Mouse (Mus musculus) limb, embryonic 10.5 days (tissue): Measurements from ENCODE around the gene Ncoa1. TPM values are rescaled to one million over a fixed set of nuclear protein-coding genes. Genes with fewer than 3 reads are reported as not detected.
A peak's percentile ranks its signal among the peaks of the same experiment; 100 is the strongest.

Experiments used
- DNase-seq: peaks from one replicate; pipeline ENCODE4 v3.0.0-alpha.2; 2017; ENCODE audit warnings: low spot score
- H3K27ac ChIP-seq: fragments of 300-500 bp; sonication (generic); 2 replicates; pipeline ENCODE4 v1.5.1; 2016; ENCODE audit warnings: mild to moderate bottlenecking
- H3K27me3 ChIP-seq: fragments of 300-500 bp; sonication (generic); 2 replicates; pipeline ENCODE4 v1.6.1; 2016; ENCODE audit warnings: low read depth, mild to moderate bottlenecking; ENCODE audit not compliant: poor library complexity, severe bottlenecking
- H3K36me3 ChIP-seq: fragments of 300-500 bp; sonication (generic); 2 replicates; pipeline ENCODE4 v1.6.1; 2016; ENCODE audit warnings: mild to moderate bottlenecking, moderate library complexity
- H3K4me1 ChIP-seq: fragments of 300-500 bp; sonication (generic); 2 replicates; pipeline ENCODE4 v1.6.1; 2016
- H3K4me3 ChIP-seq: fragments of 300-500 bp; sonication (generic); 2 replicates; pipeline ENCODE4 v1.5.1; 2016; ENCODE audit warnings: mild to moderate bottlenecking, moderate library complexity
- H3K9me3 ChIP-seq: fragments of 300-500 bp; sonication (generic); replicated peaks from 2 replicates; pipeline ENCODE4 v1.6.1; 2016; ENCODE audit warnings: mild to moderate bottlenecking
- WGBS: fragments of 180-500 bp; shearing (Covaris S2); methylation state at CpG from one replicate; pipeline ENCODE4 v1.1.7; 2016; 5-methylcytosine and 5-hydroxymethylcytosine counted together
- polyA plus RNA-seq: library from polyadenylated mRNA; unstranded; fragments of >200 nt; fragmentation: Nextera tagmentation; extraction: Ambion mirVana; gene quantifications from 2 replicates; pipeline ENCODE4 v1.2.1, GENCODE M21; 2016

Gene Ncoa1
- polyA plus RNA-seq, 1 experiment from 2014 or later, result 3.3 TPM

- Histone ChIP-seq H3K27me3 (no peaks in the 10 kb centered on the region), H3K36me3 (no peaks in the 10 kb centered on the region), H3K9me3 (no peaks in the 10 kb centered on the region), H3K4me1 (no peaks in the 10 kb centered on the region), H3K27ac (no peak overlapping the region), H3K4me3 (no peak overlapping the region)
- WGBS, result 97% methylated on average over 4 of the region's 4 CpGs
- DNase-seq, result no peak
Observed at GRCm38 (mm10) chr12:4500516-4500915, 23.5 kb upstream of the Ncoa1 start.

DNA sequence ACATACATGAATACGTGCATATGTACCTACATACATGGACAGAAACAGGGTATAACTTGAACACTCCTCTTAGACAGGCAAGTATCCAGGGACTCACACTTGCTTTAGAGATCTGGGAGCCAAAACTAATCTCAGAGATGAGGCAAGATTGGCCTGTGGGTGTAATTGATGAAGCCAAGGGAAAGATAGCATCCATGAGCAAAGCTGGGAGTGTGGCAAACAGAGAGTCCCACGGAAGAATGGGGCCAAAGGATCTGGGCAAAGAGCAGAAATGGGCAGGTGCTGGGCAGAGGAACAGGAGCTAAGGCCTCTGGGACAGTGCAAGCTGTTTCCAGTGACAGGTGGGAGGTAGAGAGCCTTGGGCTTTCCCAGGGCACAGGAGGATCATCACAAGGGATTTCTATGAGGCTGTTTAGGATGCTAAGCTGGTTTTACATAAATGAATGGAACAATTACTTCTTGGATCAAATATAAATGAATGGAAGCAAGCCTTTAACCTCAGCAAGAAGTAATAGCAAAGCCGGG is 22.7 kb upstream of the Ncoa1 start:
- H3K4me3 ChIP-seq, result no peak overlapping the region
- no peaks in the 10 kb centered on the region for H3K36me3 ChIP-seq
- no peaks in the 10 kb centered on the region for H3K9me3 ChIP-seq
- H3K27me3 ChIP-seq, result no peaks in the 10 kb centered on the region
- H3K27ac ChIP-seq, result no peak overlapping the region
- no peaks in the 10 kb centered on the region for H3K4me1 ChIP-seq
- no peak for DNase-seq
- WGBS, result 81% methylated on average over 3 of the region's 3 CpGs

GRCm38 (mm10) chr12:4488411-4488810 is 11.4 kb upstream of the Ncoa1 start:
- no peak for DNase-seq
- H3K4me3 ChIP-seq, result no peak overlapping the region
- WGBS, result 86% methylated on average over 6 of the region's 6 CpGs
- no peaks in the 10 kb centered on the region for H3K4me1 ChIP-seq
- H3K36me3 ChIP-seq, result no peaks in the 10 kb centered on the region
- H3K27ac ChIP-seq, result no peak overlapping the region
- no peaks in the 10 kb centered on the region for H3K27me3 ChIP-seq
- H3K9me3 ChIP-seq, result no peaks in the 10 kb centered on the region

DNA sequence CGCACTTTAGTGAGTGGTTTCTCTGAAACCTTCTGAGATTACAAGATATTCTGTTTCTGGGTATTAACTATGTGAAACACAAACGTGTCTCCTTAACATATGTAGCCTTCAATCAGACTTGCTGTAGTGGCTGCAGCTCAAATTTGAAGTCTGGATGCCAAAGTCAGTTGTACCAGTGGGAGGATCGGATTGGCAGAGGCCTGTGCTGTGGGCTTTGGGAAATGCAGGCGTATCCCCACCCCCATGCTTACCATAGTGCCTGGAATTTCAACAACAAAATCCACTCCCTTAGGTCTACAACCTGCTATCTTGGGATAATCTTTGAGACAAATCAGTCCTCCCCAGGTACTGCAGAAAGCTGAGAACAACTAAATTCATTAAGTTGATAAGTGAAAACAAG is 6.4 kb upstream of the Ncoa1 start:
- Histone ChIP-seq H3K4me3 (no peak overlapping the region), H3K4me1 (no peaks in the 10 kb centered on the region), H3K27me3 (peaks cover 3% of the 10 kb centered on the region), H3K36me3 (no peaks in the 10 kb centered on the region), H3K27ac (no peak overlapping the region), H3K9me3 (no peaks in the 10 kb centered on the region)
- 76% methylated on average over 4 of the region's 4 CpGs for WGBS
- DNase-seq, result no peak

DNA sequence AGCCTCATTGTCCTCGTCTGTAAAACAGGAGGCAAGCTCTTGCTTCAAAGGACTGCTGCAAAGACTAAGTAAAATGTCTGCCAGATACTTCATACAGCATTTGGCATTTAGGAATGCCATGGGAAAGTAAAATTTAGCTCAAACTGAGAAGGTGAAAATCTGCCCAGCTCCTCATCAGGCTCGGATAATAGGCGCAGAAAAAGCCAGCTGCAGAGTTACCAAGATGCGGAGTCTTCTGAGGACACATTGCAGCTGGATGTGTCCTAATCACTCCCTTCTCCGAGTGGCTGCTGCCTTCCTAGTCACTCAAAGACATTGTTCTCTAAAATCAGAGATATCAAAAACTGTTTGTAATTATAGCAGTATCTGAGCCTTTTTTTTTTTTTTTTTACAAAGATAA is 4.7 kb upstream of the Ncoa1 start:
- H3K36me3 ChIP-seq, result no peaks in the 10 kb centered on the region
- no peak for DNase-seq
- H3K9me3 ChIP-seq, result no peaks in the 10 kb centered on the region
- H3K4me1 ChIP-seq, result peaks cover 4% of the 10 kb centered on the region; the same call in 1 of the 2 replicates
- no peak overlapping the region for H3K27ac ChIP-seq
- H3K4me3 ChIP-seq, result no peak overlapping the region
- H3K27me3 ChIP-seq, result peaks cover 10% of the 10 kb centered on the region
- 77% methylated on average over 5 of the region's 5 CpGs for WGBS

DNA sequence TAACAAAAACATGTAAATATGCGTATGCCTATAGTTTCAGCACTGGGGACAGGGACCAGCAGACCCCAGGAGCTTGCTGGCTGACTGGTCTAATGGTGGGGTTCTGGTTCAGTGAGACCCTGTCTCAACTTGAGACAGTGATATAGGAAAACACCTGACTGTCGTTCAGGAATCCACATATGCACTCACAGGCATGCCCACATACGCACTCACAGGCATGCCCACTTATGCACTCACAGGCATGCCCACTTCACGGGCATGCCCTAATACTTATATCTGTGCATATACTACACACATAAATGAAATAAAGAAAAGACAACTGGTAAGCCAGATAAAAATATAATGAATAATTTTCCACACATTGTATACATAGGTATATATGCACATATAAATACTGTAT is 3.3 kb upstream of the Ncoa1 start:
- no peak overlapping the region for H3K27ac ChIP-seq
- WGBS, result 83% methylated on average over 4 of the region's 4 CpGs

DNA sequence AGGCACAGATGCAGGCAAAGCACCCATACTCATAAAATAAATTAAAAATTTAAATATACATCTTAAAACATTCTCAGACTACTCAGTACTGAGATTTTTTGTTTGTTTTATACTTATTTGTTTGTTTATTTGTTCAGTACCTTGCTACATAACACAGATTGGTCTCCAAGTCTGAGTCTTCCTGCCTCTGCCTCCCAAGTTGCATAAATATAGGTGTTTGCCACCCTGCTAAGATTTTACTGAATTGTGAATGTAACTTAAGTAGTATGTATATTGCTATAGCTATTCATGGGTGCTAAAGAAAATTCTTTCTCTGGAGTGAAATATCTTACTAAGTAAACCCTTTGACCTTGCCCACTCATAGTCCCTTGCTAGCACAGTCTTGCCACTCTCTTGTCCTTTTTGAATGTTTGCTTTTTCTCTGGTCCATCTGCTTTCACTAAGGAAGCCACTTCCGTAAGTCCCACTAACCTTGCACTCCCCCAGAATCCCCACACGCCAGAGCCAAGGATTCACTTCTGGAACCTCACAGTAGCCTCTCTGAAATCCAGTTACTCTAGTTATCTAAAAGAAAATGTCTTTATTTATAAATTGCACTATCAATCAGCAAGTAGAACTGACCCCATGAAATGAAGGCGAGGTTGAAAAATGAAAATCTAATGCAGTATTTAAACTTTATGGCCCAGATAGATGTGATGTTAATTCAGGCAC is 2.3 kb upstream of the Ncoa1 start:
- DNase-seq, result no peak
- Histone ChIP-seq H3K27me3 (peaks cover 27% of the 10 kb centered on the region), H3K36me3 (no peaks in the 10 kb centered on the region), H3K9me3 (no peaks in the 10 kb centered on the region), H3K4me3 (no peak overlapping the region), H3K4me1 (peaks cover 18% of the 10 kb centered on the region), H3K27ac (no peak overlapping the region)
- WGBS, result 74% methylated on average over 3 of the region's 3 CpGs

More for the DNA sequence above, 3.3 kb upstream of the Ncoa1 start:
- Histone ChIP-seq H3K36me3 (no peaks in the 10 kb centered on the region), H3K4me3 (no peak overlapping the region), H3K27me3 (peaks cover 20% of the 10 kb centered on the region), H3K4me1 (peaks cover 15% of the 10 kb centered on the region), H3K9me3 (no peaks in the 10 kb centered on the region)
- no peak for DNase-seq

- Histone ChIP-seq H3K36me3 (no peaks in the 10 kb centered on the region), H3K27ac (no peak overlapping the region), H3K27me3 (peaks cover 38% of the 10 kb centered on the region), H3K4me1 (peaks cover 26% of the 10 kb centered on the region), H3K4me3 (no peak overlapping the region), H3K9me3 (no peaks in the 10 kb centered on the region)
- DNase-seq, result no peak
- whole genome bisulfite sequencing, result 81% methylated on average over 6 of the region's 6 CpGs
Observed at GRCm38 (mm10) chr12:4477941-4478795, 1.2 kb upstream of the Ncoa1 start.

DNA sequence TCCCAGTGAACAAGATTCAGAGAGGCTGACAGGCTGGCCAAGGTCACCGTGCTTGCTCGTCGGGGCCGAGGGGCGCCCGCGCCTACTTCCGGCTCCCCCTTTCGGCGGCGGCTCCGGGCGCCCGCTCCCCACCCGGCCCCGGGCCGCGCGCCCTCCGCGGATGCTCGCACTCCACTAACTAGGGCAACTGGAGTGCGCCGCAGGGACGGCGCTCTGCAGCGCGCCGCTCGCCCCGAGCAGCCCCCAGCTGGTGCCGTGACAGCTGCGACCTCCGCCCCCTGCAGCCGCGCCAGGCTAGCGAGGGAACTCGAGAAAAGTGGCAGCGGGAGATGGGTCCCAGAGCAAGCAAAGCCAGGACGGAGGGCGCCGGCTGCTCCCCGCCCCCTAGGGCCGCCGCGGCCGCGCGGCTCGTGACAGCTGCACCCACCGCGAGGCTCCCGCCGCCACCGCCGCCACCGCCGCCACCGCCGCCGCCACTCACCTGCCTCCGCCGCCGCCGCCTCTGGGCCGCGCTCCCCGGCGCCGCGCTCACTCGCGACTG is 621 bp downstream of the Ncoa1 start:
- H3K27ac ChIP-seq, result peak overlapping the region; percentile 90
- 10% methylated on average over 72 of the region's 73 CpGs for WGBS
- peak overlapping the region; percentile 87 for H3K4me3 ChIP-seq
- peaks cover 44% of the 10 kb centered on the region for H3K27me3 ChIP-seq
- no peaks in the 10 kb centered on the region for H3K36me3 ChIP-seq
- peak; percentile 75 for DNase-seq
- H3K4me1 ChIP-seq, result peaks cover 26% of the 10 kb centered on the region
- H3K9me3 ChIP-seq, result no peaks in the 10 kb centered on the region

GRCm38 (mm10) chr12:4475251-4475993 is 1.6 kb downstream of the Ncoa1 start:
- peaks cover 44% of the 10 kb centered on the region for H3K27me3 ChIP-seq
- H3K36me3 ChIP-seq, result no peaks in the 10 kb centered on the region
- WGBS, result 9% methylated on average over 18 of the region's 18 CpGs
- peak; percentile 39 for DNase-seq
- peaks cover 26% of the 10 kb centered on the region for H3K4me1 ChIP-seq
- H3K9me3 ChIP-seq, result no peaks in the 10 kb centered on the region
- peak overlapping the region; percentile 87 for H3K4me3 ChIP-seq
- H3K27ac ChIP-seq, result no peak overlapping the region

- no peak overlapping the region for H3K4me3 ChIP-seq
- H3K4me1 ChIP-seq, result peaks cover 7% of the 10 kb centered on the region
- 77% methylated on average over 2 of the region's 2 CpGs for WGBS
- H3K36me3 ChIP-seq, result no peaks in the 10 kb centered on the region
- no peak for DNase-seq
- no peak overlapping the region for H3K27ac ChIP-seq
- peaks cover 15% of the 10 kb centered on the region; the same call in 1 of the 2 replicates for H3K27me3 ChIP-seq
- no peaks in the 10 kb centered on the region for H3K9me3 ChIP-seq
Observed at GRCm38 (mm10) chr12:4469115-4469514, 7.9 kb downstream of the Ncoa1 start.

DNA sequence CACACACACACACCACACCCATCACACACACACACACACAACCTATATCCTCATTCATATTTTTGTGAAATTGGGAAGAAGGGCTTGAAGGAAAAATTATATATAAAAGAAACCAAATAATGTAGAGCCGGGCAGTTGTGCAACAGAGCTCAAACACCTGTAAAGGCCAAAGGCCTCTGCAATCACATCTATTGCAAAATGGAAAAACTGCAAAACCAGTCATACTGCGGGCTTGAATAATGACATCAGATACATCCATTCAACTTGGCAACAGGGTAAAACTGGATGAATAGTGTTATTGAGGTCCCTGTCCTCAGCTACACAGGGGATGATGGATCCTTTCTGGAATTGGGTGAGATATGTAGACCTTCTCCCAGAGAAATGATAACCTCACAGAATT is 13.3 kb downstream of the Ncoa1 start:
- DNase-seq, result no peak
- 94% methylated on average over 2 of the region's 2 CpGs for WGBS
- no peaks in the 10 kb centered on the region for H3K36me3 ChIP-seq

More for the DNA sequence above, 13.3 kb downstream of the Ncoa1 start:
- Histone ChIP-seq H3K27me3 (no peaks in the 10 kb centered on the region), H3K4me1 (no peaks in the 10 kb centered on the region), H3K4me3 (no peak overlapping the region), H3K9me3 (no peaks in the 10 kb centered on the region), H3K27ac (no peak overlapping the region)
